Mouse (Mus musculus): ENCODE measurements around the gene Plcb2.

- TF ChIP-seq CTCF (IDR thresholded peaks at IDR 0.05; ENCODE audit: low read depth) (no peak), EP300 (IDR thresholded peaks at IDR 0.05; ENCODE audit: low read depth) (no peak)
Observed at GRCm38 (mm10) chr2:118754143-118754542, 25.9 kb upstream of the Plcb2 start.

Data from heart, postnatal 0 days (tissue).